Mouse (Mus musculus): ENCODE measurements around the gene Wdfy2. TPM values are rescaled to one million over a fixed set of nuclear protein-coding genes. Genes with fewer than 3 reads are reported as not detected.
A peak's percentile ranks its signal among the peaks of the same experiment; 100 is the strongest.

The Wdfy2 gene
- polyA plus RNA-seq, 1 experiment from 2014 or later = 15.5 TPM

DNA sequence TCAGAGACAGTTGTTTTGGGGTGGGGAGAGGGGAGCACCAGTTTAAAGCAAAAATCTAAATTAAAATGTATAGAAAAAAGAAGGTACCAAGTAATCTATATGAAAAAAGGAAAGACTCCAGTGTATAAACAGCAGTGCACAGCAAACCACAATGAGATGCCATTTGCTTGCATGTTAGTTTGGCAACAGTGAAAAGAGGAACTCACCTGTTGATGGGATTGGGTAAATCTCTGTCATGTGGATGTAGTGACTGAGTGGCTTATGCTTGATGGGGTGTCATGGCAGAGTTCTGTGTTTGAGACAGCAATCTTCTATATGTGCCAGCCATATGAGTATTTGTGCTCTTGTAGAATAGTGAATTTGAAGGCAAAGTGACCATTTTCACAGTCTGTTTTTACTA lies 85.2 kb downstream of the Wdfy2 start:
- DNase-seq (ENCODE audit: extremely low spot score, low spot score) = no peak
- Histone ChIP-seq H3K27ac (no peak overlapping the region), H3K4me1 (no peaks in the 10 kb centered on the region), H3K27me3 (ENCODE audit: poor library complexity, severe bottlenecking) (no peaks in the 10 kb centered on the region), H3K9me3 (no peaks in the 10 kb centered on the region), H3K36me3 (replicated peaks) (peaks cover 20% of the 10 kb centered on the region), H3K4me3 (no peak overlapping the region)

DNA sequence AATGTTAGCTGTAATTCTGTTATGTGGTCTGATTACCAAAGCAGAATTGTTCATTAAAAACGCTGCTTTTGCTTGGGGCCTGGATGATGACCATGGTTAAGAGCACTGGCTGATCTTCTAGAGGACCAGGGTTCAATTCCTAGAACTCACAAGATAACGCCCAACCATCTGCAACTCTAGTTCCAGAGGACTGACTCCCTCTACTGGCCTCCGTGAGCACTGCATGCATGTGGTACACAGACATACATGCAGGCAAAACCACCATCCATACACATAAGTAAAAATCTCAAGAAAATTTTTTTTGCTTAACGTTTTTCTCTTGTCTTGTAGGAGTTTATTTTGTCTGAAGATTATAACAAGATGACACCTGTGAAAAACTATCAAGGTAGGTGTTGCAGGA lies 87.3 kb downstream of the Wdfy2 start:
- H3K27me3 ChIP-seq (ENCODE audit: poor library complexity, severe bottlenecking) = no peaks in the 10 kb centered on the region
- H3K36me3 ChIP-seq (replicated peaks) = peaks cover 41% of the 10 kb centered on the region
- H3K9me3 ChIP-seq = no peaks in the 10 kb centered on the region
- DNase-seq (ENCODE audit: extremely low spot score, low spot score) = no peak
- no peak overlapping the region for H3K27ac ChIP-seq
- H3K4me1 ChIP-seq = no peaks in the 10 kb centered on the region
- 84% methylated on average over 4 of the region's 4 CpGs for WGBS
- no peak overlapping the region for H3K4me3 ChIP-seq

DNA sequence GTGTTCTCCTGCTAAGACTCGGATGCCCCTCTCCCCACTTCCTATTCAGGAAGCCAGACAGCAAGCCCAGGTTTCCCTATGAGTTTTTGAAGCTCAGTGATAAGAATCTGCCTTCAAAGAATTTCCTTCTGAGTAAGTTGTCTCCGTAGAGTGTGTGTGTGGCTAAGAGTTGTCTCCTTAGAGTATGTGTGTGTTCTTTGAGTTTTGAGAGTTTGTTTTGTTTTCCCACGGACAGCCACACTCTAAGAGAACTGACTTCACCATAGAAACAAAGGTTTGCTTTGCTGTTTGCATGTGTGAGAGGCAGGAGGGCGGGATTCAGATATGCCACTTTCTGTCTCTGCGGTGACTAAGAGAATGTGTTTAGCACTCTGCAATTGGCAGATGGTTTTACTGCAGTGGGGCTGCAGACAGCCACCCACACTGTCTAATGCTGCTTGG lies 90.6 kb downstream of the Wdfy2 start:
- H3K27ac ChIP-seq = no peak overlapping the region
- no peak for DNase-seq (ENCODE audit: extremely low spot score, low spot score)
- whole genome bisulfite sequencing = 92% methylated on average over 5 of the region's 5 CpGs
- peaks cover 58% of the 10 kb centered on the region for H3K36me3 ChIP-seq (replicated peaks)
- H3K4me1 ChIP-seq = no peaks in the 10 kb centered on the region
- no peaks in the 10 kb centered on the region for H3K9me3 ChIP-seq
- H3K4me3 ChIP-seq = no peak overlapping the region
- no peaks in the 10 kb centered on the region for H3K27me3 ChIP-seq (ENCODE audit: poor library complexity, severe bottlenecking)

DNA sequence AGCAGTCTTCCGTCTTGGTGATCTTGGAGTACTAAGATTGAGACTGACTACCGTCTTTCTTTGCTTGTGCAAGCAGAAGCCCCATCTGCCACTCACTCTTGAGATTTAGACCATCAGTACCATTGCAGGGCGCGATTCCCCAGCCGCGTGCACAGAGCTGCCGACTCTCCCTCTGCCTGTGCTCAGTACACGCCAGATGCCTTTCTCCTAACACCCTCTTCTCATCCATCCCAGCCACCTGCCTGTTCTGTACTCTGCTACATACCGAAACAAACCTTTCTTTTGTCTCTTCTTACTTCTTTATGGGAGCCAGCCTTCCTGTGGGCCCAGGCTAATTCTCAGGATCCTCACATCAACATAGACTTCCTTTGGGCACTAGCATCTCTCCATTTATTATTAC lies 97.9 kb downstream of the Wdfy2 start:
- H3K9me3 ChIP-seq = peaks cover 7% of the 10 kb centered on the region; the same call in 1 of the 2 replicates
- peaks cover 5% of the 10 kb centered on the region for H3K4me1 ChIP-seq
- DNase-seq (ENCODE audit: extremely low spot score, low spot score) = no peak
- WGBS = 92% methylated on average over 9 of the region's 9 CpGs
- H3K4me3 ChIP-seq = no peak overlapping the region
- no peak overlapping the region for H3K27ac ChIP-seq
- peaks cover 52% of the 10 kb centered on the region for H3K36me3 ChIP-seq (replicated peaks)
- H3K27me3 ChIP-seq (ENCODE audit: poor library complexity, severe bottlenecking) = no peaks in the 10 kb centered on the region

DNA sequence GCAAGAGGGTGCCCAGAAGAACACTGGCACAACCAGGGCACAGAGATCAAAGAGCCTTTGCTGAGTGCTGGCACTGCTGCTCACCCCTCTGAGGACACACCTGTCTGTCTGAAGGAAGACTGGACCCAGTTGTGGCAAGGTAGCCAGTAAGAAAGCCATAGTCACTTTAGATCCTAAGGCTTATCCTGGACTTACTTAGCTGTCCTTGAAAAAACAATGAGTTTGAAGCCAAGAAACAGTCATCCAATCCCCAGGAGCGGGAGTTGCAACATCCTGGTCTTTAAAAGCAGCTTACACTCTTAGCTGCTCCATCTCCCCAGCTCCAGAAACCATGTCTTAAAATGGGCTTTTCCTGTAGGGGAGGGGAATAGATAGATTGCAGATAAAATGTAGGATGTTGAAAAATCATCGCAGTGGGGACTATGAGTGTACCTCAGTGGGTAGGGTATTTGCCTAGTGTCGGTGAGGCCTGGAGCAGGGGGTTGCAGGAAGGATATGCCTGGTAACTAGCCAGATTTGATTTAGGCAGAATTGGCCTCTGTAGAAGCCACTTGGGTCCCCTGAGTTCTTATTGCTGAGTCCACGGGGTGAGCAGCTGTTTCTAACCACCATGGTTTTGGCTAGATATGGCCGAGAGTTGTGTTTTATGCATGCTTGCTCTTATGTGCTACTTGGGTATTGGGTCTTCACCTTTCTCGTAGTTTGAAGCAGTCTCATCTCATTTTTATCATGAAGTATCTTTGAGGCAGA lies 99.3 kb downstream of the Wdfy2 start:
- peaks cover 7% of the 10 kb centered on the region; the same call in 1 of the 2 replicates for H3K9me3 ChIP-seq
- WGBS = 90% methylated on average over 6 of the region's 6 CpGs
- no peak overlapping the region for H3K4me3 ChIP-seq
- DNase-seq (ENCODE audit: extremely low spot score, low spot score) = no peak
- H3K27ac ChIP-seq = no peak overlapping the region
- peaks cover 5% of the 10 kb centered on the region for H3K4me1 ChIP-seq
- H3K36me3 ChIP-seq (replicated peaks) = peaks cover 43% of the 10 kb centered on the region
- H3K27me3 ChIP-seq (ENCODE audit: poor library complexity, severe bottlenecking) = no peaks in the 10 kb centered on the region

DNA sequence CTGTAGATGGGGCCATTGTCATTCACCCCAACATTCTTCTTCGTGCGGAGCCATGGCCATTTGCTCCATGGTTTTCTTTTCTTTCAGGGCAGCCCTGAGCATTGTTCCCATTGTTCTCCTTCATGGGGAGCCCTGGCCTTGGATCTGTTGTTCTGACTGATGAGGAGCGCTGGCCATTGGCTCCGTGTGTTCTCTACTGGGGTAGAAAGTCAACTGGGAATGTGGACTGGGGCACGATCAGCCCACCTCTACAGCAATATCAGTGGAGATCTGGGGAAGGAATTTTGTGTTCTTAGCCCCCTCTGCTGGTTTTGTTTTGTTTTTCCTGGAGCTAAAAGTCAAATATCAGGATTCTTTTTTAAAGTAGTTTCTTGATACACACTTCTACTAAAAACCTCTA lies 100.2 kb downstream of the Wdfy2 start:
- Histone ChIP-seq H3K4me3 (no peak overlapping the region), H3K36me3 (replicated peaks) (peaks cover 43% of the 10 kb centered on the region), H3K27me3 (ENCODE audit: poor library complexity, severe bottlenecking) (no peaks in the 10 kb centered on the region), H3K4me1 (peaks cover 5% of the 10 kb centered on the region), H3K9me3 (peaks cover 7% of the 10 kb centered on the region; the same call in 1 of the 2 replicates), H3K27ac (no peak overlapping the region)
- 79% methylated on average over 5 of the region's 5 CpGs for WGBS
- DNase-seq (ENCODE audit: extremely low spot score, low spot score) = no peak

DNA sequence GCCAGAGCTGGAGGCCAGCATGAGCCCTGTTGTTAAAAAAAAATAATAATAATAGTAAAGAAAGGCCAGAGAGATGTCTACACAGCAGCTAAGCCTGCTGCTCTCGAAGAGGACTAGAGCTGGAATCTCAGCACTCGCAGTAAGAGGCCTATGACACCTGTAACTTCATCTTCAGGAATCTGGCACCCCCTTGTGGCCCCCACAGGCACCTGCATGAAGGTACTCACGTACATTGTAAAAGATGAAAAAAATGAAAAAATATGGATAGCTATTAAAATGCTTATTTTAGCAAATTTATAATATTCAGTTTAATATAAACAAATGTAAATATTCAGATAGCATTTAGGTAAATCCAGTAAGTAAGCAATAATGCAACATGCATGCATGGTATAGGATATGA lies 102.0 kb downstream of the Wdfy2 start:
- WGBS = 98% methylated on average over 3 of the region's 3 CpGs
- DNase-seq (ENCODE audit: extremely low spot score, low spot score) = no peak
- H3K4me3 ChIP-seq = no peak overlapping the region
- H3K27ac ChIP-seq = no peak overlapping the region
- H3K36me3 ChIP-seq (replicated peaks) = peaks cover 49% of the 10 kb centered on the region
- peaks cover 7% of the 10 kb centered on the region; the same call in 1 of the 2 replicates for H3K9me3 ChIP-seq
- H3K4me1 ChIP-seq = peaks cover 5% of the 10 kb centered on the region
- H3K27me3 ChIP-seq (ENCODE audit: poor library complexity, severe bottlenecking) = no peaks in the 10 kb centered on the region

DNA sequence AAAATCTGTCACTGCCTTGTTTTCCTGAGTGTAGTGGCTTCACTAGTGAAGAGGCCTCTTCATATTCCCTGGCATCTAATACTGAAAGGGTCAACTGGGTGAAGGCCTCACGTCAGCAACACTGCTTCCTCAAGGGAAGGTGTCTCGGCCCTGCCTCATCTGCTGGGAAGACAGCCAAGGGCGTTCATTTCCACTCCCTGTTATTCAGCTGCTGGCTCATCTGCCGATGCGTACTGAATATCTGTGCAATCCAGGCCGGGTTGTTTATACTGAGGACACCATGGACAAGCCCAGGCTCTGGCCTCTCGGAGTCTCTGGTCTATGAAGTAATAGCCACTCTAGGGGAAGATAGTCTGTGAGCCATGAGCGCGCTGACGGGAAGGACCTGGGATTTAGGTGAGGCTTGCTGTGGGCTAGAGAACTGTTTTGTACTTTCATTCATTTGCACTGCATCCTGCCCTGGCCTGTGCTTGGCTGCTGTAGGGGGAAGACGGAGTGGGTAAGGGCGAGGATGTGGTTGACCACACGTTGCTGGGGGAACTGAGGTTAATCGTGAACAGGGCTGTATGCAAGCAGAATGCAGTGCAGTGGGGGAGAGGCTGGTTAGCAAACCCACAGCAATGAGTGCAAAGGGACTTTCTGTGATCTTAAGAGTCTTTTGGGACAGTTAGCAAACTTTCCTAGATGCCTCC lies 103.1 kb downstream of the Wdfy2 start:
- Histone ChIP-seq H3K4me1 (peaks cover 5% of the 10 kb centered on the region), H3K4me3 (no peak overlapping the region), H3K27me3 (ENCODE audit: poor library complexity, severe bottlenecking) (no peaks in the 10 kb centered on the region), H3K36me3 (replicated peaks) (peaks cover 51% of the 10 kb centered on the region), H3K9me3 (peaks cover 7% of the 10 kb centered on the region; the same call in 1 of the 2 replicates), H3K27ac (no peak overlapping the region)
- WGBS = 90% methylated on average over 14 of the region's 14 CpGs
- no peak for DNase-seq (ENCODE audit: extremely low spot score, low spot score)

DNA sequence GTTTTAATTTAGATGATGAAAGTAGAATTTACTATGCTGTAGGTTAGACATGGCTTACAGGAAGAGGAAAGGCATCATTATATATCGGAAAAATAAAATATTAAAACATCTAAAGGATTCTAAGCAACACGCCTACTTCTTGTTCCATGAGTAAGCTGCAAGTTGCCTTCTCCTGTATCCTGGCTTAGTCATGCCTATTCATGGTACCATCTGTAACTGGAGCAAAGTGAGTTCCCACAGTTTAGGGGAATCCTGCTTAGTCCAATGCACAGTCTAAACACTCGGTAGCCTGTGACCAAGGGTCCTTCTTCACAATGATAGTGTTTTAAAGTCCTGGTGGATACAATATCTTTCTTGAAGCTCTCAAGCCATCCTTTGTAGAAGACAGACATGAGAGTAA lies 109.3 kb downstream of the Wdfy2 start:
- H3K27ac ChIP-seq = no peak overlapping the region
- 97% methylated on average over 3 of the region's 3 CpGs for WGBS
- peaks cover 36% of the 10 kb centered on the region for H3K36me3 ChIP-seq (replicated peaks)
- peaks cover 5% of the 10 kb centered on the region for H3K4me1 ChIP-seq
- H3K27me3 ChIP-seq (ENCODE audit: poor library complexity, severe bottlenecking) = no peaks in the 10 kb centered on the region
- no peaks in the 10 kb centered on the region for H3K9me3 ChIP-seq
- H3K4me3 ChIP-seq = no peak overlapping the region
- DNase-seq (ENCODE audit: extremely low spot score, low spot score) = no peak

DNA sequence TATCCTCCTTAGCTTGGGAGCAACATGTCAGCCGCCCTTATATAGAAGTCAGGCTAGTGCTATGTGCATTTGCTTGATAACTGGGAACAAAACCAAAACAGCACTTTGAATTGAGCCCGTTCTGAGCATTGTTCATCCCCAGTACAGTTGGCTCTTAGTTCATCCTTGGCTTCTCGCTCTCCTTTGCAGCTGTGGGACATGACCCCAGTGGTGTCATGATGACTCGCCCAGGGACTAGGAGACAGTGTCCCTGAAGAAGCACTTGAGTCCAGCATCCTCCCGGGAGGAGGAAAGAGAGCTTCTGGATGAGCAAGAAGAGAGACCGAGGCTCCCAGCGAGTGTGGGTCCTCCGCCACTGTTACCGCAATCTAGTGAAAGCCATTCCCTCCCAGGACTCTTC lies 118.6 kb downstream of the Wdfy2 start:
- Histone ChIP-seq H3K4me1 (no peaks in the 10 kb centered on the region), H3K4me3 (no peak overlapping the region), H3K9me3 (no peaks in the 10 kb centered on the region), H3K27me3 (ENCODE audit: poor library complexity, severe bottlenecking) (no peaks in the 10 kb centered on the region), H3K36me3 (replicated peaks) (peaks cover 85% of the 10 kb centered on the region), H3K27ac (no peak overlapping the region)
- no peak for DNase-seq (ENCODE audit: extremely low spot score, low spot score)
- 93% methylated on average over 9 of the region's 9 CpGs for WGBS

DNA sequence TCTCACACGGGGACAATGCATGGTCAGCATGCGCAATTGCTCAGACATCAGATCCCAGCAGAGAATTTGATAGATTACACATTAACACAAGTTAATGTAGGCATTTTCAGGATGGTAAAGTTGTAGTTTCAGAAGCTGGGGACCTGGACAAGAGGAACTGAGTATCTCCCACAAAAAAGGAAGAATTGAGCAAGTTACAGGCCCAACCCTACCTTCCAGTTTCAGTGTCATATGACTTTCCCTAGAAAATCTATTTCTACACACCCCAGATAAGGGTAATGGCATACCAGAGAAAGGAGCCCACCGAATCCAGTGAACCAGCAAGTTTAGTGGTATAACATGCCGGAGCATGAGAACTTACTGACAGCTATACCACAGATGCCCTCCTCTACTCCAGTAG lies 126.2 kb downstream of the Wdfy2 start:
- Histone ChIP-seq H3K27ac (no peak overlapping the region), H3K9me3 (no peaks in the 10 kb centered on the region), H3K4me3 (no peak overlapping the region), H3K27me3 (ENCODE audit: poor library complexity, severe bottlenecking) (no peaks in the 10 kb centered on the region), H3K36me3 (replicated peaks) (peaks cover 20% of the 10 kb centered on the region), H3K4me1 (peaks cover 13% of the 10 kb centered on the region)
- WGBS = 87% methylated on average over 4 of the region's 4 CpGs
- DNase-seq (ENCODE audit: extremely low spot score, low spot score) = no peak

DNA sequence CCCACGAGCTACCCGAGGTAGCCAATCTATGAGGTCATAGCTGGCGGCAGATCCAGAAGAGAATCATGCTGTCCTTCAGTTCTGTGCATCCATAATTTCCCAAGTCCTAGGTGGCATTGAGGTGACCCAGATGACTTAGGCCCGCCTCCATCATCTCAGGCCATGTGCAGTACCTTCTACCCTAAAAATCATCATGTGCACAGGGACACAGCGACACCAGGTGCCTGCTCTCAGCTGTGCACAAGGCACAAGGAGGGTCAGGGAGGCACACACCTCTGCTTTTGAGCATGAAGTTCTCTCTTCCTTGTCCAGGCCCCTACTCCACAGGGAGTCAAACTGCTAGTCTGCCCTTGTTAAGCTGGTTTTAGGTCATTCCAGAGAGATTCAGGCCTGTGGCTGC lies 127.9 kb downstream of the Wdfy2 start:
- no peak for DNase-seq (ENCODE audit: extremely low spot score, low spot score)
- Histone ChIP-seq H3K9me3 (no peaks in the 10 kb centered on the region), H3K27ac (peak overlapping the region; percentile 72; the same call in 1 of the 2 replicates), H3K4me1 (peaks cover 13% of the 10 kb centered on the region), H3K4me3 (peak overlapping the region; percentile 49), H3K36me3 (replicated peaks) (peaks cover 3% of the 10 kb centered on the region; the same call in 1 of the 2 replicates), H3K27me3 (ENCODE audit: poor library complexity, severe bottlenecking) (no peaks in the 10 kb centered on the region)
- 86% methylated on average over 5 of the region's 5 CpGs for WGBS

DNA sequence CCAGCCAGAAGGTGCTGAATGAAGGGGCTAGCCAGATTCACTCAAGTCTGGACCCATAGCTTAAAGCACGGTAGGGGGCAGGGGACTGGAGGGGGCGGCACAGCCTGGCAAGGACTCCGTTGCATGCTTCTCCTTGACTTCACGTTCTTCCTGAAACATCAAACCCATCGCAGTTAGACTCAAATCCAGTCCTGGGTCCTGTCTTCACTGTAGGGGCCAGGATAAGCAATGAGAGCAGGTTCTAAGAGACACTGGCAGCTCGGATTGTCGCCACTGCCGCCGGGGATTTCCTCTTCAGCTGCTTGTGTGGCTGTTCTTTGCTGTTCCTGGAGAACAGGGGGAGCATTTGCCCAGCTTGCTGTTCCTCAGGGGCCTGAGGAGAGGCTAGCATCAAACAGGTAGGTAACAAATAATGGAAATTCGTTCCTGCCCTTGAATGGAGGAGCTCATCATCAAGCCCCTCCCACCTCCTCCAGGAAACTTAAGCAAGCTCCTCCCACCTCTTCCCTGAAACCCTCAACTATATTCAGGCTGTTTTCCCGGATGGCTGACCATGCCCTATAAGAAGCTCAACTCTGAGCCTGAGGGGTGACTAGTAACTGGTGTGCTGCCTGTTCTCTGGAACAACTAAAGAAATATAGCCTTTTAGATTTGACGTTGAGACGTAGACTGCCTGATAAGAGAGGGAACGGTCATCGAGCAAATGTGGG lies 128.5 kb downstream of the Wdfy2 start:
- DNase-seq (ENCODE audit: extremely low spot score, low spot score) = no peak
- Histone ChIP-seq H3K4me1 (peaks cover 13% of the 10 kb centered on the region), H3K9me3 (no peaks in the 10 kb centered on the region), H3K27me3 (ENCODE audit: poor library complexity, severe bottlenecking) (no peaks in the 10 kb centered on the region), H3K27ac (peak overlapping the region; percentile 72), H3K4me3 (peak overlapping the region; percentile 49), H3K36me3 (replicated peaks) (peaks cover 3% of the 10 kb centered on the region; the same call in 1 of the 2 replicates)
- WGBS = 29% methylated on average over 15 of the region's 15 CpGs

Data from forebrain, embryonic 10.5 days (tissue).